Mouse (Mus musculus) hematopoietic stem cell, adult 5-6 weeks (primary cell): ENCODE data around the gene Igfbp7. TPM values are rescaled to one million over a fixed set of nuclear protein-coding genes. Genes with fewer than 3 reads are reported as not detected.

ENCODE experiments used
- ATAC-seq, 2 experiments: fragments of 125-278 bp in 1 of 2; replicated peaks in 1 of 2; 2 replicates each; pipeline ENCODE4 v1.8.0; 2016 to 2017; ENCODE audit warnings: inconsistent platforms in 2 of 2, mild to moderate bottlenecking in 2 of 2, moderate number of reproducible peaks in 2 of 2, low read depth in 1 of 2, moderate TSS enrichment in 1 of 2; ENCODE audit not compliant: low FRiP score in 2 of 2, poor library complexity in 2 of 2, severe bottlenecking in 2 of 2, insufficient read depth in 1 of 2, low TSS enrichment in 1 of 2
- total RNA-seq: library from RNA; stranded (forward); fragments of 172-1452, 232-1000 nt; gene quantifications from 2 replicates; pipeline ENCODE4 v1.2.3, GENCODE M21; 2017

Igfbp7 gene
- total RNA-seq, 1 experiment from 2014 or later, result 1.7 TPM

DNA sequence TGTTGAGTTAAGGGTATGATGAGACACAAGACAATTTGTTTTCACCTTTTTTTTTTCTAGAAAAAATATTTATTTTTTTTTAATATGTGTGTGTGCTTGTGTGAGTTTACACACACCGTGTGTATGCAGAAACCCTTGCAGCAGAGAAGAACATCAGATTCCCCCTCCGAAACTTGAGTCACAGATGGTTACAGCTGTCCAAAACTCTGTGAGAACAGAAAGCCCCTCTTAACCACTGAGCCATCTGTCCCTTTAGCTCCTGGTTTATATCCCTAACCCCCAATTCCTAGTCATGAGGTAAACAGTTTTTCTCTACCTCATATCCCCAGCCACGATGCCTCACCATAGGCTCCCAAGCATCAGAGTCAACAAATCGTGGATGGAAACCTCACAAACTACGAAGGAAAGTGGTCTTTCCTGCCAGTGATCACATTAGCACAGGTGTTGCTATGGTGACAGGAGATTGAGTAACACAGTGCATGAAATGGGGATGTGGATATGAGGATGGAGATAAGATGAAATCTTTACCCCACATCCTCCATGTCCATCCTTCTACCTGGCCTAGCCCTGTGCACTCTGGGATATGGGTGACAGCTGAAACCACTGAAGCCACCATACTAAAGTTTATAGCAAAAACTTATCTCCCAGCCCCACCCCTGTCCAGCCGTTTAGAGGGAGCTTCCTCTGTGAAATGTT is 21.8 kb downstream of the Igfbp7 start:
- ATAC-seq, result peak; percentile 40 to 47; a peak in 3 of 4 replicates

DNA sequence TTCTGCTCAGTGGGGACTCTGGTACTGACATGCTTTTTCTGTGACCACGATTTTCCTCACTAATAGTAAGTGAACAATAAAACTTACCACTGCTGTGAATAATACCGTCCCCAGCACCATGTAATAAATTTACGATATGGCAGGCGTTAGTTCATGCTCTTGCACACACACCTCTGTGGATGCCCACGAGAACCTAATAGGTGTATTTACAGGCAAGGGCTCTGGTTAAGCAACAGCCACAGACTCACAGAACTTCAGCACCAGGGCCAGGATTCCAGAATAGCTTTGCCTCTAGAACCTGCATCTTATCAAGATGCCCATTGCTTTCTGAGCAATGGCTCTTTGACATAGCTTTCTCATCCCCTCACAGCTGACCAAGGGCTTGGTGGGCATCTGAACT is 22.6 kb downstream of the Igfbp7 start:
- ATAC-seq, result no peak

DNA sequence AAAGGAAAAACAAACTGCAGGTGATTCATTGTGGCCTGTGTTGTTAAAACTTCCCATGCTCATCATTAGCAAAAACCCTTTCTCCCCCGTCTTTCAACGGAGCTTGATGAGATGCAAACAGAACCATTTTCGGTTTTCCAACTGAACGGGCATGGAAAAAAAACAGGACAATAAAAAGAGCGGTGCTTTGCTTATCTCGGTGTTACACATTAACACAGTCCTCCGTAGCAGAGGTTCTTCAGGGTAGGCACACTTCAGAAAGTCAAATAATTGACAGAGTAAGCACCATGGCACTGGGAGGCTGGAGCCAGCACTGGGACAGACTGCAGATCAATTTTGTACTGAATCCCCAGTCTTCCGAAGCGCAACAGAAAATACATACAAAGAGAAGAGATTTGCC is 23.1 kb downstream of the Igfbp7 start:
- ATAC-seq, result no peak

DNA sequence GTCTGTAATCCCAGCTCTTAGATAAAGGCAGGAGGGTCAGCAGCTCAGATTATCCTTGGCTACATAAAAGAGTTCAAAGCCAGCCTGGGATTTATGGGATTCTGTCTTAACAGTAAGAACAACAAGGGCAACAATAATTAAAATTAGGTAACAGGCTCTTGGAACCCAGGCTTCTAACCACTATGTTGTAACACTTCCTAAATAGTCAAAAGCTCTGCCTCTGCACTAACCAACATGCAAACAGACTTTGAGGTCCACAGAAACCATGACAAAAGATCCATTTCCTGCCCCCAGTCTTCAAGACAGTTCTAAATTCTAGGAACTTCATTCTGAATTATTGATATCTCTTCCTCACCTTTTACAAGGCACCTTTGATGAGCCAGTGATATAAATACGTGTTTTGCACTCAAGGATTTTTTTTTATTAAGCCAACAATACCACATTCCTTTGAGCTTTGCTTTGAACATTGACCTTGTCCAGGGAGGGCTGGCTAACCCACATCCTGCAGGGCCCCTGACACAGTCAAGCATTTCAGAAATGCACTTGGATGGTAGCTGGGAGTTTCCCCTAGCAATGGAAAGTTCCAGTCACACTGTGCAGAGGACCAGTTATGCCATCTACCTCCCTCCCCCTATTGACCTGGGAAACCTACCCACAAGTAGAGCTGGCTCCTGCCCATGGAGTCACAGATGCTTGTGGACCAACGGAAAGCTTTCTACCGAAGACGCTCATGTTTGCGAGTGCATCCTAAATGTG is 23.9 kb downstream of the Igfbp7 start:
- peak; percentile 69 to 72 for ATAC-seq

DNA sequence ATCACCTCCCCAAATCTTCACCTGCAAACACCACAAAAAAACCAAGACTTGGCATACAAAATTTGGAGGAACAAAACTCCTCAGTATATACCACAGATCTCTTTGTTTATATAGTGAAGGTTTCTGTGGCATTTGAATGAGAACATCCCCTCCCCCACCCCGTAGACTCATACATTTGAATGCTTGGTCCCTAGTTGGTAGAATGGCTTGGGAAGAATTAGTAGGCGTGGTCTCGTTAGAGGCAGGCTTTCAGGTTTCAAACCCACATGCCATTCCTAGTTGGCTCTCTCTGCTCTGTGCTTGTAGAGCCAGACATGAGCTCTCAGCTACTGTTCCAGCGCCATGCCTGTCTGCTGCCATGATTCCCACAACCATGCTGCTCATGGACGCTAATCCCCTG is 26.2 kb downstream of the Igfbp7 start:
- no peak for ATAC-seq

DNA sequence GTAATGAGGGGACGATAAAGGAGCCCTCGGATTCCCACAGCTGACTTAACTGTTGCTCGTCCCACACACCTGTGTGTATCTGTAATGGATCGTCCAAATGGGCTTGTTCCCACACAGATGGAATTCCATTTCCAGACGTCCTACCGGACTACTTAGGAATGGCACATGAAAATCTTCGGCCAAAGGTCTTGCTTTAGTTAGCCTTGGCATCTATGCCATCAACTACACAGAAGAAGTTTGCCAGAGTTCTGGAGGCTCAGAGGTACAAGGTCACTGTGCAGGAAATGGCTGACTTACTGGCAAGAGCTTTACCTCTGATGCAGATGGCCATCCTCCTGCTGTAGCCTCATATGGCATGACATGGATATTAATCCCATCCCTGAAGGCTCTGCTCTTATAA is 26.6 kb downstream of the Igfbp7 start:
- no peak for ATAC-seq

DNA sequence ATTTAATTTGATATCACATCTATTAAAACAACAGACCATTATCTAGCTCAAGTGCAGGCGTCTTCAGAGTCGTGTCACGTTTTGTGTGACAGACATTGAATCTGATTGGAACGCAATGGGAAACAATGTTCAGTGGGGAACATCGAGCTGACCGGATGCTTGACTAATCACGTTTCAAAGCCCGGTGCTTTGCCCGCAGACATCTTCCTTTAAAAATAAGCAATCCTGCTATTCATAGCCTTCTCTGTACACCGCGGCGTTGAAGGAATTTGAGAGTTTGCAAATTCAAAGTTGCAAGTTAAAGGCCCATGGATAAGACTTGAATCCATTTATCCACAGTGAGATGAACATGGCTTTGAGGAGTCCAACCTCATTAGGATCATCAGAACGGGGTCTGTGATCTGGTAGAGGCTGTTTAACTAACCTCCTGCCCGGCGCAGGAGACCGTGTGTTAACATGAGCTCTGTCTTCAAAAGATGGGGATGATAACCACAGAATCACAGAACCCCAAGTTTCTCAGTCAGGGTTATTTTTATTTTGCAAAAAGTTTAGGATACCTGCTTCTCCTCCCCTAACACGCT is 27.4 kb downstream of the Igfbp7 start:
- ATAC-seq, result no peak

DNA sequence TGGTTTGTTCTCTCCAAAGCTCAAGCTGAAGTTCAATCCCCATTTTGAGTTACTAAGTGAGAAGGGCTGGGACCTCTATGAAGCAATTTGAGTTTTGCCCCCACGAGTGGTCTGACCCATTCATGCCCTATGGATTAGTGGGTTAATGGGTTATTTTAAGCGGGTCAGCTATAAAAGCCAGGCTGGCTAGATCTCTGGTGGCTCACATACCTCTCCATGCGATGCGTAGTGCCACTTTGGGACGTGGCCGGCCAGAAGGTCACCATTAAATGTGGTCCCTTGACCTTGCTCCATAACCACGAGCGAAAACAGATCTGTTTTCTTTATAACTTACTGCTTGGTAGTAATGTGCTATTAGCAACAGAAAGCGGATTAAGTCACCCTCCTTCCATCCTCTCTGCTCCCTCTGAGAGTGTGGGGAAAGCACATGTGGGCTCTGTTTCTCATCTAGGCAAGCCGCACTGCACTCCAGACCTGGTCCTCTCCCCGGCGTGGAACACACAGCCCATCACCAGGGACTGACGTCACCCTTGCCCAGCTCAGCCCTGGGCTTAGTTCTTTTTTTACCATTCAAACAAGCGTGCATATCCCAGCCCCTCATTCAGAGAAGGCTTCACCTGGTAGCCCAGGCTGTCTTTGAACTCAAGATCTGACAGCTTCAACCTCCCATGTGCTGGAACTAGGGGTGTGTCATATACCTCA is 28.3 kb downstream of the Igfbp7 start:
- ATAC-seq, result no peak

DNA sequence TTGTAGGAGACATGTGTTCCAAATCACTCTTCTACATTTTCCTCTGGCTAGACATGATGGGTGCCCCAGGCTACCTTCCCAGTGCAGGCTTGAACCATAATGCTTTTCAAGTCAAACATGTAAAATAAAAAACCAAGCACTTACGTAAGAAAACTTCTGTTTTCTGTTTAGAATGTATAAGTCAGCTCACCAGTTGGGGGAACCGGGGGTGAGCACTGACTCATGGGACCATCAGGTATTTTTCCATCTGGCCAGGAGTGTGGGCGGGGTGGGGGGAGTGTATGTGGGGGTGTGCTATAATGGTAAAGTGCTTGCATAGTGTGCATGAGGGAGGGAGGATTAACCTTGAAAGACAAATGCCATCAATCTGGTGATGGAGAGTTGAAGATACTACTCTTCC is 29.8 kb downstream of the Igfbp7 start:
- ATAC-seq, result no peak

DNA sequence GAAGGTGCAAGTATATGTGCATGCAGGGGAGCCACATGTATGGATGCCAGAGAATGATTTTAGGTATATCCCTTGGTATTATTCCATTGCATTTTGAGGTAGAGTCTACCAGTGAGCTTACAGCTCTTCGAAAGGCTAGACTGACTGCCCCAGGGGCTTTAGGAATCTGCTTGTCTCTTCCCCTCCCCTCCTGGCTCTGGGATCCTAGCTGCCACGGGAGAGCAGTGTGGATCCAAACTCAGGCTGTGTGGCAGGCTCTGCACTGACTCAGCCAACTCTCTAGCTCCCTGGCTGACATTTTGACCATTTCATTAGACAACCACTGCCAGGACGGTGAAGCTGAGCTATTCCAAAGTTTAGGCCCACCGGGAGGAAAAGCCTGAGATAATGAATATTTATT is 32.3 kb downstream of the Igfbp7 start:
- ATAC-seq, result no peak

DNA sequence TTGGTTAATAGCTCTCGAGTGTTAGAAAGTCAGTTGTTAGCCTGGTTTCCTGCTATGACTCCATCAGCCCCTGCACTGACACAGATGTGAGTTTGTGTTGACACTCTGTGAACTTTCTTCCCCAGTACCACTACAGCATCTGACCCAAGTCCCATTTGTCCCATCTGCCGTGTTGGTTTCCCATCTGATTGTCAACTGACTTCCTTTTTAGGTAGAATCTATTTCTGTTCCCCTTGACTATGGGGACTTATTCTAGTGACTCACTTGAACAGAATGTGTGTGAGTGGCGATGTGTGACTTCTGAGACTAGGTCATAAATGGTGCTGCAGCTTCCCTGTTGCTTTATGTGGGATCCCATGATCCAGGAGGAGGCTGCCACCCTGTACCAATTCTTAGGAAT is 32.9 kb downstream of the Igfbp7 start:
- ATAC-seq, result peak; percentile 23 to 54; a peak in 3 of 4 replicates

DNA sequence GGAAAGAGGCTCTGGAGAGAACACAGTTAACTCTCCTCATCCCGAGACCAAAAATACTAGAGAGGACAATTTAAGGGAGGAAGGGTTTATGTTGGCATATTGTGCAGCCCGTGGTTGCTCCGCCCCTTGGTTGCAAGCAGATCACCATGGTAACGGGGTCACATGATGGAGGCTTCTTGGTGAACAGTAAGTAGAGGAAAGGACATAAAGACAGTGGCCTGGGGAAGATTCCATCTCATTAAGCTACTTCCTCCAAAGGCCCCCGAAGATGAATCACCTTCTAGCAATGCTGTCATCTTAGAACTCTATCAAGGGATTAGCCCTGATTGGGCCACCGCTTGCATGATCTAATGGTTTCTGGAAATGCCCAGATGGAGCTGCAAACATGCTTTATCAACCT is 35.1 kb downstream of the Igfbp7 start:
- peak; percentile 19 to 45 for ATAC-seq

DNA sequence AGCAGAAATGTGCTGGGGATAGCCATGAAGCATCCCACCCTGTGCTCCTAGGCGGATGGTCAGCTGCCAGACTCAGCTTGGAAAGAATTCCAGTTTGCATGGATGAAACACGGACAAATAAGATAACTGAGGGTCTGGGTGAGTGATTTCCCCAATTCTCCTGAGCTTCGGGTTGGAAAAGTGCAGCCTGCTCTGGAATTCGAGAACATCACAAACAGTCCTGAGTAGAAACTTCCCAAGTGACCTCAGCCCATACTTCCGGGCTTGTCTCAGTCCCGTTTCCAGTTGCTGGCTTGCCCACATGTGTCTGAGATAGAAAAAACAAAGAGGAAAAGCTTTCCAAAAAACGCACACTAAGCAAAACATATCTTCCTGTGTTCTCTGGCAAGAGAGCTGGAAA is 35.6 kb downstream of the Igfbp7 start:
- no peak for ATAC-seq

DNA sequence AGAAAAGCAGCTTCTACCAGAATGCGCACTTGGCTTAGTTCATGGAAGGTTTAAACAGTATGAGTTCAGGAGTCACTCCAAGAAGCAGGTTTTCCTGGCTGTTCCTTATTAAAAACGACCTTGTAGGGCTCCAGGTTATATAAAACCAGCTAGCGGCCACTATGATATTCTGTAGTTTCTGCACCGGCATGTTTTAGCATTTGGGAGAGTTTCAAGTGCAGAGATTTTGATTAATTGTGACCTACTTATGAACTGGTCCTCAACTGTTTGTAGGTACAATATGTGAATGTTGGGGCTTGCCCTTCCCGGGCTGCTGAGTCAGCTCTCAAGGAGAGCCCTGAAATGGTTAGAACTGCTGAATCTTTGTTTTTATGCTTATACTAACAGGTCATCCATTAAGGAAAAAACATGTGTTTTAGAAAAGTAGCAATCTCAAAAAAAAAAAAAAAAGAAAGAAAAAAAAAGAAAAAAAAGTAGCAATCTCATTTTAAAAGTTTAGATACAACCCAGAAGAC is 37.4 kb downstream of the Igfbp7 start:
- no peak for ATAC-seq

DNA sequence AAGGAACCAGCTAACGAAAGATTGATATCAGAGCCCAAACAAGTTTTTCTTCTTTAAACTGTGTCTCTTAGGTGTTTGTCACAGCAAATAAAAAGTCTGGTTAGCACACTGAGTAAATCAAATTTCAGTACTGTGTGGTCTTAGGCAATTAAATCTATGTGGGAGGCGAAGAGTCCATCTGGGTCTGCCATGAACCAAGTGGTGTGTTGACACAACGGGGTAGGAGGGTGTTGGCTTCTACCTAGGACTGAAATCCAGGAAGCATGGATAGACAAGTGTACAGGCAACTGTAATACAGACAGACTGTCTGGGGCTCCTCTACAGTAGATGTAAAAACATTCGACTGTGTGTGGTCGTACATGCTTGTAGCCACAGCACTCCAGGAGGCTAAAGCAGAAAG is 38.4 kb downstream of the Igfbp7 start:
- no peak for ATAC-seq

DNA sequence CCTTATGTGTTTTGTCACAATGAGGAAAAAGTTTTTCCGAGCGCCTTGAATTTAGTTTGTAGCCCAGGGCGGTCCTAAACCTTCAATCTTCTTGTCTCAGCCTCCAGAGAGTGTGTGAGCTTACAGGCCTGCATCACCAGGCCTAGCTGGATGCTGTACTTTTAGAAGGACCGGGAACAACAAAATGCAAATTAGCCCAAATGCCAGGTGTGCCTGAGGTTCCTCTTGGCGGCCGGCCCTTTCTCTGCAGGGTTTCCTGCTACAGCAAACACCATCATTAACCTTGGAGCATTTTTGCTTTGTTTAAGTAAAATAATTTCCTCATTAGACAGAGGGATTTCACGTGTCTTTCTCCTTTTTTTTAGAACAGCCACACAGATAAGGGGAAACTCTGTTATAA is 39.6 kb downstream of the Igfbp7 start:
- ATAC-seq, result peak; percentile 6 to 38; a peak in 1 of 4 replicates

DNA sequence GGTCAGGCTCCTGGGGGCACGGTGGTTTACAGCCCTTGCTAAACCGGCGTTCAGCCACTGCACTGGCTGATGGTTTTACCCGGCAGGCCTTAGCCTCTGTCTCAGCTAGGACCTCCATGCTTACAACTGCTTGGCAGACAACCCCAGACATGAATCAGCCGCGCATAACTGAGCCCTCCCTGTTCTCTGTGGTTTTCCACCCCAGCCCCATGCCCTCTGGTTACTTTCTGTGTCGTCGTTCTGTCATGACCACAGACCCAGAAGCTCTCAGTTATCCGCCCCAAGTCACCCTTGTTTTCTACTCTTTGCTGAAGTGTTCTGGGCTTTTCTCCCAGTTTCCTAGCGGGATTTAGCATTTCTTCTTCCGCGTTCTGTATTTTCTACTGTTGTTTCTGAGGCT is 40.2 kb downstream of the Igfbp7 start:
- ATAC-seq, result peak; percentile 83 to 85

DNA sequence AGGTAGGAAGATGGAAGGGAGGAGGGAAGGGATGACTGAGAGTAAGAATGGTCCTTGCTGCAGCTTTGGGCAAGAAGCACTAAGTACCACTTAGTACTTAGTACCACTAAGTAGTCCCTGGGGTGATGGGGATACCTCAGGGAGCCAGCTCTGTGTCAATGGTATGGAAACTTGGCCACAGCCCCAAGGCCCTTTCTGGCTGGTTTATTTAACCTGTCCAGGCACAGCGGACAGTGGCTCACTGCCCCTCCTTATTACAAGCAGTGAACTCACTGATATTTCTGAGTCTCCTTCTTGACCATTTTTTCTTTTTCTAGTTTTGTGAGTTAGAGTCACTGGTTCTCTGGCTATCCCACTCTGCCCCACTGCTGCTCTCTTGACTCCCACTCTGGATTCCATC is 40.7 kb downstream of the Igfbp7 start:
- ATAC-seq, result no peak
